Mouse (Mus musculus) cerebellum, adult 2 months (tissue): ENCODE measurements around the gene Aldoart2. TPM values are rescaled to one million over a fixed set of nuclear protein-coding genes. Genes with fewer than 3 reads are reported as not detected.

Experiments used
- DNase-seq, 2 experiments: peaks; one replicate each; pipeline ENCODE4 v3.0.0; 2021
- H3K27ac ChIP-seq: fragments of 200-500 bp; 2 replicates; pipeline ENCODE4 v1.5.1; 2012; ENCODE audit warnings: low read length, control low read depth, inconsistent platforms; ENCODE audit not compliant: insufficient read depth
- H3K27me3 ChIP-seq: fragments of 200-500 bp; 2 replicates; pipeline ENCODE4 v1.6.1; 2012; ENCODE audit warnings: inconsistent platforms, mild to moderate bottlenecking, low read length, moderate library complexity; ENCODE audit not compliant: control insufficient read depth, insufficient read depth
- H3K4me1 ChIP-seq: fragments of 200-500 bp; 2 replicates; pipeline ENCODE4 v1.6.1; 2011; ENCODE audit warnings: low read length; ENCODE audit not compliant: control insufficient read depth, insufficient read depth
- H3K4me3 ChIP-seq: fragments of 200-500 bp; replicated peaks from 2 replicates; pipeline ENCODE3; 2011; ENCODE audit warnings: mild to moderate bottlenecking, low read depth, low read length, control low read depth; ENCODE audit not compliant: insufficient read depth
- CTCF ChIP-seq: fragments of 200-500 bp; IDR thresholded peaks from 2 replicates; pipeline ENCODE4 v1.5.1; 2011; ENCODE audit warnings: low read depth, mild to moderate bottlenecking, control low read depth, low read length, moderate library complexity, borderline replicate concordance; ENCODE audit not compliant: insufficient read depth
- POLR2A ChIP-seq: fragments of 200-500 bp; IDR thresholded peaks from 2 replicates; pipeline ENCODE4 v1.6.1; 2011; ENCODE audit warnings: low read length, control low read depth, borderline replicate concordance; ENCODE audit not compliant: insufficient read depth
- WGBS: fragments of 180-500 bp; shearing (Covaris S2); methylation state at CpG from one replicate; pipeline ENCODE4 v1.1.7; 2018; 5-methylcytosine and 5-hydroxymethylcytosine counted together
- polyA plus RNA-seq: library from polyadenylated mRNA; depleted of rRNA; stranded (reverse); fragments of >200 nt; gene quantifications from 2 replicates; pipeline ENCODE4 v1.2.3, GENCODE M21; 2012

Gene Aldoart2
- polyA plus RNA-seq, 1 experiment: 0.08 TPM

DNA sequence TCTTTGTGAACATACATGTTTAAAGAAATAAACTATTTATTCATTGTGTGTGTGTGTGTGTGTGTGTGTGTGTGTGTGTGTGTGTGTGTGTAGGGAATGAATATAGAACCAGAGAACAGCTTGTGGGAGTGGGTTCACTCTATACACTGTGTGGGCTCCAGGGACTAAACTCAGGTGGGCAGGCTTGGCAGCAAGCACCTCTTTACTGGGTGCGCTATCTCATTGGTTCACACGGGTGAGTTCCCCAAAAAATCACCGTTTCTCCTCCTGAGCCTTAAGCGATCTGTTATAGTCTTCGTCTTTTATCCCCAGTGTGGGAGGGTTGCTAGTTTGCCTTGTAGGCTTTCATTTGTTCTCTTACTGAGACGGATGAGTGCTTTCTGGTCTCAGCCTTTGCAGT is 7.2 kb upstream of the Aldoart2 start:
- no peak overlapping the region for H3K4me3 ChIP-seq
- no peaks in the 10 kb centered on the region for H3K4me1 ChIP-seq
- no peaks in the 10 kb centered on the region; the same call in 1 of the 2 replicates for H3K27me3 ChIP-seq
- TF ChIP-seq POLR2A (no peak), CTCF (no peak)
- no peak for DNase-seq
- H3K27ac ChIP-seq: no peak overlapping the region
- 50% methylated on average over 6 of the region's 6 CpGs for WGBS

DNA sequence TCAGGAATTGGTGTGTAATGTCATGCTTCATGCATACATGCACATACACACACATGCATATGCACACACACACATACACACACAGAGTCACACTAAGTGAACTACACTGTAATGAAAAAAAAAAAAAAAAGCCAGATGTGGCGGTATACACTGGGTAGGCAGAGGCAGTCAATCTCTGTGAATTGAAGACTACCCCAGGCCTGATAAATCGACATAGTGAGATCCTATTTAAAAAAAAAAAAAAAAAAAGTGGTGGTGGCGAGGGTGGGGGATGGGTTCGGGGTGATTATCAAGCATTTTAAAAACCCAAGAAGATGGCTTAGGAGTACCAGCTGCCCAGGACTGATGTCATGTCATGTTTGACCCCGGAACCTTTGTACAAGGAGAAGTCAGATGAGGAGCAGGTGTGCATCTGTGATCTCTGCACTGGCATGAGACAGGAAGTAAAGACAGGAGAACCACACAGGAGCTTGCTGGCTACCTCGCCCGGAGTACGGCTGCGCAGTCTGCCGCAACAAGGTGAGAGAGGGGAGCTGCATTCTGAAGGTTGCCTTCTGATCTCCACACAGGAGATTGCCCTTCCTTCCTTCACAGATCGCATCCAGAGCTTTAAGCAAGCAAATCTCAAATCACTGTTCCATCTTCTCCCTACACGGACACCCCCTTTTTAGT is 5.7 kb upstream of the Aldoart2 start:
- H3K27ac ChIP-seq: no peak overlapping the region
- TF ChIP-seq CTCF (no peak), POLR2A (no peak)
- no peaks in the 10 kb centered on the region; the same call in 1 of the 2 replicates for H3K27me3 ChIP-seq
- no peaks in the 10 kb centered on the region for H3K4me1 ChIP-seq
- H3K4me3 ChIP-seq: no peak overlapping the region
- 90% methylated on average over 12 of the region's 12 CpGs for WGBS
- DNase-seq: no peak

DNA sequence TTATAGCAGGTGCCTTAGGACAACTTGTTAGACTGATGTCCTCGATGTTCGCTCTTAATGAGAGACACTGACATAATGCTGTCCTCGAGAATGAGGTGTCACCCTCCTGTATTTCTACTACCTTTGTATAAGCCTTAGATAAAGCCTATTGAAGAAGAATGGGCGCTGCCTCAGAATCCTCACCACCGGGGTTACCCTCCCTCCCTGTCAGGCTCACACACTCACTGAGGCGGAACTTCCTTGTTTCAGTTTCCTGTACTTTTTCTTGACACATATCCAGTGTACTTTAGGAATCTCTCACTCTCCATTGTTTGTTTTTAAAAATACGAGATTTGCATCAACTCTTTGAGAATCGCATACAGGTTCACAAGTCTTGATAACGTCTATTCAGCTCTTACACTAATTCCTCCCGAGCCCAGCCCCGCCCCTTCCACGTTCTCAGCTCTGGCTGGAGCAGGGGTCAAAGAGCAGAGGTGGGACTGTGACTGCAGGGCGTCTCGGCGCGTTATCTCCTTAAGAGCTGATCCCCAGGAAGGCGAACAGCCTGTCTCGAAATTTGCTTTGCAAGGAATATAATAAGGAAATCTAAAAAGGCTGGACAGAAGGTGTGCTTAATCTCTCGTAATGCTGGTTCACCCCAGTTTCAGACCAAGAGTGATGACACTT is 4.9 kb upstream of the Aldoart2 start:
- no peak for DNase-seq
- Histone ChIP-seq H3K4me1 (no peaks in the 10 kb centered on the region), H3K27ac (no peak overlapping the region), H3K27me3 (no peaks in the 10 kb centered on the region; the same call in 1 of the 2 replicates), H3K4me3 (no peak overlapping the region)
- TF ChIP-seq CTCF (no peak), POLR2A (no peak)
- 9% methylated on average over 19 of the region's 19 CpGs for WGBS

DNA sequence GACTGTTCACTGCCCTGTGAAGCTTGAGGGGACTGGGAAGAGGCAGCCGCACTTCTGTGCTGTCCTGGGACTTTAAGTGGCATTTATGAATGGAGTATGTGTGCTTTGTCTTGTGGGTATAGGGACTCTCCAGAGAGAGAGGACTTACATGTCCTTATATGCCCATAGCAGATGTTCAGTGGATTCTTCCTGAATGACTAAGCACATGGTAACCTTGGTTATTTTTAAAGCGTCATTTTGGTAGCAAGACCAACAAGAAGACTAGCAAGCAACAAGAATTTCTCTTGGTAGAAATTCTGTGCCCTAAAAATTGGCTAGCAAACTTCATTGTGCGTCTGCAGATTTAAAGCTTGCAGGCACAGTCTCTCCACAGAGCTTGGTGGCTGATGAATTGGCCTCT is 1.3 kb upstream of the Aldoart2 start:
- no peak for TF ChIP-seq POLR2A
- no peak for TF ChIP-seq CTCF
- H3K4me3 ChIP-seq: no peak overlapping the region
- H3K27ac ChIP-seq: no peak overlapping the region
- WGBS: 92% methylated on average over 3 of the region's 3 CpGs
- no peaks in the 10 kb centered on the region; the same call in 1 of the 2 replicates for H3K27me3 ChIP-seq
- DNase-seq: no peak
- H3K4me1 ChIP-seq: no peaks in the 10 kb centered on the region

DNA sequence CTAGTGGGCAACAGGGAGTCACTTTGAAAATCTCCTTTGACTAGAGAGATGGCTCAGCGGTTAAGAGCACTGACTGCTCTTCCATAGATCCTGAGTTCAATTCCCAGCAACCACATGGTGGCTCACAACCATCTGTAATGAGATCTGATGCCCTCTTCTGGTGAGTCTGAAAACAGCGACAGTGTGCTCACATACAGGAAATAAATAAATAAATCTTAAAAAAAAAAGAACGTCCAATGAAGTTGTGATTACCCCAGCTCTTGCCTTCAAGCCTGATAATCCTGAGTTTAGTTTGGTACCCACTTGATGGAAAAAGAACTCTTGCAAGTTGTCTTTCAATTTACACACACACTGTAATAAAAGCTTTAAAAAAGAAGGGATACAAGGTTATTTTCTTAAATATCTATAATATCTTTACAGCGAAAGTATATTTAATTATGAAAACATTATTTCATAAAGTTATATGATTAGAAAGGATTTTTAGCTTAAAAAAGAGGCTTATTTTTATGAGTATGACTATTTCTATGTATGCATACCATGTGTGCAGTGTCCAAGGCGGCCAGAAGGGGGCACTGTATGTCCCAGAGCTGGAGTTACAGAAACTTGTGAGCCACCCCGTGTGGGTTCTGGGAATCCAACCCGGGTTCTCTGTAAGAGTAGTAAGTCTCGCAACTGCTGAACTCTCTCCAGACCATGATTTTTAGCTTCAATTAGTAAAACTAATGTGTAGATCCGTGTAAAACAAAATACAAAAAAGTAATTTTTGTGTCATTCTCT is 664 bp upstream of the Aldoart2 start:
- Histone ChIP-seq H3K27ac (no peak overlapping the region), H3K4me3 (no peak overlapping the region), H3K27me3 (no peaks in the 10 kb centered on the region; the same call in 1 of the 2 replicates), H3K4me1 (no peaks in the 10 kb centered on the region)
- WGBS: 90% methylated on average over 9 of the region's 9 CpGs
- TF ChIP-seq CTCF (no peak), POLR2A (no peak)
- DNase-seq: no peak

DNA sequence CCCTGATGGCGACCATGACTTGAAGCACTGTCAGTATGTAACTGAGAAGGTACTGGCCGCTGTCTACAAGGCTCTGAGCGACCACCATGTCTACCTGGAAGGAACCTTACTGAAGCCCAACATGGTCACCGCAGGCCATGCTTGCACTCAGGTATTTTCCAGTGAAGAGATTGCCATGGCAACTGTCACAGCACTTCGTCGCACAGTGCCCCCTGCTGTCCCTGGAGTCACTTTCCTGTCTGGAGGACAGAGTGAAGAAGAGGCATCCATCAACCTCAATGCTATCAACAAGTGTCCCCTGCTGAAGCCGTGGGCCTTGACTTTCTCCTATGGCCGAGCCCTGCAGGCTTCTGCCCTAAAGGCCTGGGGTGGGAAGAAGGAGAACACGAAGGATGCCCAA is 828 bp downstream of the Aldoart2 start:
- Histone ChIP-seq H3K4me3 (no peak overlapping the region), H3K4me1 (no peaks in the 10 kb centered on the region), H3K27ac (no peak overlapping the region), H3K27me3 (no peaks in the 10 kb centered on the region; the same call in 1 of the 2 replicates)
- 62% methylated on average over 9 of the region's 9 CpGs for WGBS
- TF ChIP-seq POLR2A: no peak
- no peak for TF ChIP-seq CTCF
- DNase-seq: no peak

DNA sequence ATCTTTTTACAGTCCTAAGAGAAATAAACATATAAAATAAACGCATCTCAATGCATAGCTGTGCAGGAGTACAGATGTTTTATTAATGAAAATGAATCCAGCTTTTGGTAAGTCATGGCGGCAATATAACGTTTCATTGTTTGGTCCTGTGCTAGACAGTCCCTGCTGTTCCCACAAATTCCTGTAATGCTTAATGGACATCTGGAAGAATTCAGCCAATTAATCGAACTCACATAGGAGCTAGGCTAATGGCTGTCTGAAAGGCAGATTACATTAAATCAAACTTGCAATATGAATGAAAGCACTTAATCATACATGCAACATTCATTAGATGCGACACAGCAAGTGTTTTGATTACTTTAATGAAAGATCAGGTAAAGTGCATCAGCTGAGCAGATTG is 1.8 kb downstream of the Aldoart2 start:
- Histone ChIP-seq H3K27me3 (no peaks in the 10 kb centered on the region), H3K4me1 (no peaks in the 10 kb centered on the region), H3K27ac (no peak overlapping the region), H3K4me3 (no peak overlapping the region)
- 88% methylated on average over 5 of the region's 5 CpGs for WGBS
- DNase-seq: no peak
- TF ChIP-seq CTCF (no peak), POLR2A (no peak)
